Mouse (Mus musculus) left cerebral cortex, postnatal 14 days (tissue): ENCODE data around the gene Wnt2b. TPM values are rescaled to one million over a fixed set of nuclear protein-coding genes. Genes with fewer than 3 reads are reported as not detected.

Experiments
- DNase-seq, 2 experiments: peaks; one replicate each; pipeline ENCODE4 v3.0.0; 2021 to 2022; ENCODE audit warnings: low spot score in 2 of 2, mixed read lengths in 1 of 2
- intact Hi-C: fragments of 180-260 bp; cut with DNase I; formaldehyde crosslinking; loops from one replicate; pipeline ENCODE4 v1.15.1; 2025
- total RNA-seq, 2 experiments: library from RNA; stranded (reverse); gene quantifications; 2 replicates each; pipeline ENCODE4 v1.2.3; 2021

The Wnt2b gene
- total RNA-seq, 2 experiments from 2014 or later, result 2.5 to 3.4 TPM

- intact Hi-C loops, result loop anchor here (10.0 kb wide), 1 partner anchor 251 kb away; no protein-coding TSS in a partner anchor
- no peak for DNase-seq
These were observed 4.4 kb upstream of the Wnt2b start for GRCm38 (mm10) chr3:104965991-104966554.

- DNase-seq, result no peak
- intact Hi-C loops, result loop anchor here (10.0 kb wide), 1 partner anchor 250 kb away; no protein-coding TSS in a partner anchor
These were observed 3.5 kb upstream of the Wnt2b start for GRCm38 (mm10) chr3:104965070-104965855.

GRCm38 (mm10) chr3:104963331-104964276, 1.9 kb upstream of the Wnt2b start:
- intact Hi-C loops, result loop anchor here (10.0 kb wide), 1 partner anchor 249 kb away; no protein-coding TSS in a partner anchor

GRCm38 (mm10) chr3:104962866-104963265, 1.1 kb upstream of the Wnt2b start:
- DNase-seq, result no peak
- intact Hi-C loops, result loop anchor here (10.0 kb wide), 1 partner anchor 248 kb away; no protein-coding TSS in a partner anchor

More at GRCm38 (mm10) chr3:104963331-104964276, 1.9 kb upstream of the Wnt2b start:
- no peak for DNase-seq

DNA sequence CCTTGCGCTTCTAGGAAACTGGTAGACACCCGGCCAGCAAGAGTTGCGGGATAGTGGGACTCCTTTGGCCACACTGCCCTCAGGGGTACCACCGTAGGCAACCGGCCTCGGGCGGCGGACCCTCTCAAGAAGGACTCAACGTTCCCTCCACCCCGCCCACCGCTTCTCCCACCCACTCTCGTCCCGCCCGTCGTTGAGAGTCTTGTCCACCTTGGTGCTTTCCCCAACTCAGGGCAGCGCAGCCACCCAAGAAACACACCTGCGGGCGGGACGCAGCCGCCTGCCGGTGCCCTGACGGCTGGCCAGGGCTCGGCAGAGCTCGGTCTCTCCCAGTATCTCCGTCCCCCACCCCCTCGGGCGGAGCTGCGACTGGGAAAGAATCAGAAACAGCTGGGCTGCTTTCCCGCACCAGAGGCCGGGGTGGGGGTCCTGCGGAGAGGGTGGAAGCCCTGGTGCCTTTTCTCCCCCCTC, 455 bp upstream of the Wnt2b start:
- intact Hi-C loops, result loop anchor here (10.0 kb wide), 1 partner anchor 247 kb away; no protein-coding TSS in a partner anchor
- DNase-seq, result no peak

GRCm38 (mm10) chr3:104960026-104961000, 1.4 kb downstream of the Wnt2b start:
- intact Hi-C loops, result loop anchor here (10.0 kb wide), 1 partner anchor 246 kb away; no protein-coding TSS in a partner anchor
- no peak for DNase-seq

DNA sequence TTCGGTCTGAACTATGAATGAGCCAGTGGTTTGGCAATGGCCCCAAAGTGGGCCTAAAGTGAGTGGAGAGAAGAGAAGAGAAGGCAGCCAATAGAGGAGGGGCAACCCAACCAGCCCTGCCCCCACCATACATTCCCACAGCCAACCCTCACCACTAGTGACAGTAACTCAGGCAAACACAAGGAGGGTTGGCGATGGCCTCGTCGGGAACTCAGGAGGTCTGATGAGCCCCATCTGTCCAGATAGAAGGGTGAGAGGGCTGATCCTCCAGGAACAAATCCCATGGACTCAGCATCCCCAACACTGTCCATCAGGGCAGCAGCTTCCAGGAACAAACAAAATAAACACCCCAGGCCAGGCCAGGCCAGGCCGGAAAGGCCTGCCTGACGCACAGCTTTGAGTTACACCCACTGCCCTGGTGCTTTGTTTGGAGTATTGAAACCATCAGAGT, 5.6 kb downstream of the Wnt2b start:
- DNase-seq, result no peak
- intact Hi-C loops, result no loop called here

- intact Hi-C loops, result no loop called here
- no peak for DNase-seq
These were observed 7.2 kb downstream of the Wnt2b start for GRCm38 (mm10) chr3:104954551-104954950.

DNA sequence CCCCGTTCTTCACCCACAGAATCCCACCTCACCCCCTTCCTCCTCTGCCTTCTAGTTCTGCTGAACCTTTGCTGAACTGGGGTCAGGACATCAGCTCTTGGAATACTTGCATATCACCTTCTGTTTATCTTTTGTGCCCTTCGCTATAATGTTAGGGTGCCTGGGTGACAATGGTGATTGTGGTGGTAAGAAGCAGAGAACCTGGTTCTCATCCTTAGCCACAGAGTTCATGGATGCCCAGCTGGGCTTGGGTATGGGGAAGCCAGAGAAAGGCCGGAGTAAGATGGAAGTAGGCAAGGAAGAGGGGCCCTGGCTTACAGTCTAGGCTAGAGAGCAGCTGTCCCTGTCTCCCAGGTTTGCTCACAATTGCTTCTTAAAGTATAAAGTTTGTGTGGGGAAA, 7.6 kb downstream of the Wnt2b start:
- intact Hi-C loops, result no loop called here
- DNase-seq, result no peak

DNA sequence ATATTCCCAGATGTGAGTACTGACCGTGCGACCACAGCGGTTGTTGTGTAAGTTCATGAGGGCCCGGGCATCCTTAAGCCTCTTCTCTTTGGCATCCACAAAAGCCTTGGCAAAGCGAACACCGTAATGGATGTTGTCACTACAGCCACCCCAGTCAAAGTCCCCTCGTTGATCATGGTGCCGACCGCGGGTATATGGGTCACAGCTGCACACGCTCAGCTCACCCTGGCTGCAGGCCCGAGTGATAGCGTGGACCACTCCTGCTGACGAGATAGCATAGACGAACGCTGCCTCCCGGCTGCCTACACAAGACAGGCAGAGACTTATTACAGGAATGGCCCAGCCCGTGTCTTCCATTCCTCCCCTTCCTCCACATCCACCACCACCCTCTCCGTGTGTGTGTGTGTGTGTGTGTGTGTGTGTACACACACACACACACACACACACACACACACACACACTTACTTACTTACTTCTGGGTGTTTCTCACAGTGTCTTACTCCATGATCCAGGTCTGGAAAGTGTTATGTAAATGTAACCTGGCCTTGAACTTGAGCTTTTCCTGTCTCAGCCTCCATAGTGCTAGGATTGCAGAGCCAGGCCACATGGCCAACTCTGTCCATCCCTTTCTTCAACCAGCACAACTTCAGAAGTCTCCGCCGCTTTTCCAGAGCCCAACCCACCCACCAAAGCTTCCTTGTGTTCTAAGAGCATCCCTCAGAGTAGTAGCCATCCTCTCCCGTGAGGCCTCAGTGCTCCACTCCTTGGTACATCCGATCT, 8.6 kb downstream of the Wnt2b start:
- intact Hi-C loops, result no loop called here
- no peak for DNase-seq

- no peak for DNase-seq
- intact Hi-C loops, result no loop called here
These were observed 10.8 kb downstream of the Wnt2b start for GRCm38 (mm10) chr3:104950926-104951325.

GRCm38 (mm10) chr3:104944894-104945293, 16.8 kb downstream of the Wnt2b start:
- intact Hi-C loops, result no loop called here
- DNase-seq, result no peak

DNA sequence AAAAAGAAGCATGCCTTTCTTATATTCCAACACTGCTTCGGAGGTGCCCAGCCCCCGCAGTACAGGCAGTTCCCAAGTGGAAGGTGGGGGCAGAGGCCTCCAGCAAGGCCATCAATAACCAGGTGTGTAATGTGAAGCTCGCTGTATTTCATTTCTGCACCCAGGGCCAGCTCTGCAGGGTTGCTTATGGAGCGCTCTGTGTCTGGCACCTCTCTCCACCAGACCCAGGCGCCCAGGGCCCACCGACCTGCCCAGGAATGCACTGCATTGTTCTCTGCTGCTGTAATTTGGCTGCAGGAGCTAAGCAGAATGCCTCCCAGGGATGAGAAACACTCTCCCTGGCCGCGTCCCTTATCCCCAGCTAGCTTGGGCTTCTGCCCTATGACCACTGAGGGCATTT, 18.4 kb downstream of the Wnt2b start:
- intact Hi-C loops, result no loop called here

GRCm38 (mm10) chr3:104942682-104943081, 19.0 kb downstream of the Wnt2b start:
- no peak for DNase-seq
- intact Hi-C loops, result no loop called here

More for the DNA sequence above, 18.4 kb downstream of the Wnt2b start:
- DNase-seq, result no peak

GRCm38 (mm10) chr3:104940691-104941090, 21.0 kb downstream of the Wnt2b start:
- intact Hi-C loops, result no loop called here
- no peak for DNase-seq

DNA sequence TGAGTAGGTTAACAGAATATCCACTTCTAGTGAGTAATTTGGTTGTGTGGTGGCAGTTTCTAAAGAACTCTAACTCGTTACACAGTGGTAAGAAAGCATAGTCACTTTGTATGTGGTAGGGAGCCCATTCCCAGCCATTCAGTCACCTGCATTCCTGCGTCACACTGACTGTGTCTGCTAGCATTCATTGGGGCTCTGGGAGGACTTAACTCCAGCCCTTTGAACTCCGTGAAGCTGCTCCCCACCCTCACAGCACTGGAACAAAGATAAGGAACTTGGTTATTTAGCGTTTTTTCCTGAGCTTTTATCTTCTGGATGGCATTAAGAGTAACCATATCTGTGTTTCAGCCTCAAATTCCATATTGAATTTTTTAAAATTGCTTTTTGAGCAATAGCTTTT, 23.4 kb downstream of the Wnt2b start:
- intact Hi-C loops, result no loop called here
- no peak for DNase-seq

DNA sequence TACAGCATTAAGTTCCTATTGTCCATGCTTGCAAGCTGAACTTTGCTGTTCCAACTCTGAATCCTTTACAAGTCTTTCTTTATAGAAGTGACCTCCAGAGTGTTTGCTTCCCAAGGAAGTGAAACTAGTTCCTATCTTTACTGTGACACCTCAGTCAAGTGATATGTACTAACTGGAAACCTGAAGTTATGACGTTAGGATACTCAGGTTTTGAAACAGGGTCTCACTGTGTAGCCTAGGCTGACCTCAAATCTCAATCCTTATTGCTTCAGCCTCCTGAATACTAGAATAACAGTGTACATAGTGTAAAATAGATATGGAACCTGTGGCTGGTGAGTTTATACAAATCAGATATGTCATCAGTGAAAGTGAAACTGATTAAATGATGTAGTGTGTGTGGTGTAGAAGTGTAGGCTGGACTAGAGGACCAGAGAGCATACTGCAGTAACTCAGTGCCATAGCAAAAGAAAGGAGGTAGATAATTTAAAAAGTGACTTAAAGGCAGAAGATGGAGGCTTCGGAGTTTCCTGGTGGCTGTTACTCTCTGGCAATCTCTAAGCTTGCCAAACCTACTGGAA, 23.9 kb downstream of the Wnt2b start:
- intact Hi-C loops, result no loop called here
- no peak for DNase-seq
